Mouse (Mus musculus) kidney, adult 2 months (tissue): ENCODE results near the gene Cntnap2.

Experiments used
- CTCF ChIP-seq: fragments of 200-500 bp; conservative IDR thresholded peaks from 2 replicates; pipeline ENCODE4 v1.5.1; 2011; ENCODE audit warnings: low read depth, mild to moderate bottlenecking, control low read depth, low read length, moderate library complexity, mixed read lengths; ENCODE audit not compliant: insufficient read depth, insufficient read length
- POLR2A ChIP-seq: fragments of 200-500 bp; IDR thresholded peaks from one replicate; pipeline ENCODE4 v1.6.1; 2011; ENCODE audit warnings: low read depth, low read length, control low read depth

DNA sequence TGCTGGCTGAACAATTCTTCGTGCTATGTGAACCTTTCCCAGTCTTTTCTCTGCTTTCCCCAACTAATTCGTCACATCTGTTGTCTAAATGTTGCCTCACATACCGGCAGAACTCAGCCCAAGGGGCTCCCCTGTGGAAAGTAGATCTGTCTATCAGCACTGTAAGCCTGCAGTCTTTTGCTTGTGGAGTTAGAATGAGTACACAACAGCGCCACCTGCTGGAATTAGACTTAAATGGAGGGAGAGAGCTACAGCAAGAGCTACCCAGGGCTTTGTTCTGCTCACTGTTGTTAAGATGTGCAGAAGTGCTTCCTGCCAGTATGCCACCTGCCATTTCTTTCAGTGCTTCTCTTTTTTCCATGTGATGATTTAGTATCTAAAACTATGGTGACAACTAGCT is 1954.4 kb downstream of the Cntnap2 start:
- peak; percentile 56 for TF ChIP-seq CTCF
- TF ChIP-seq POLR2A, result no peak
